Mouse (Mus musculus): ENCODE results near the gene 2510039O18Rik.

- TF ChIP-seq CTCF (IDR thresholded peaks at IDR 0.05; ENCODE audit: extremely low read depth, insufficient read depth, low read length) (no peak), POLR2A (IDR thresholded peaks at IDR 0.05; ENCODE audit: extremely low read depth, insufficient read depth, low read length) (no peak)
Observed at GRCm38 (mm10) chr4:147900452-147900851, 40.2 kb upstream of the 2510039O18Rik start.

All from cortical plate, adult 2 months (tissue).